Mouse (Mus musculus) lung, adult 10 weeks (tissue): ENCODE measurements around the gene Zfp983. TPM values are rescaled to one million over a fixed set of nuclear protein-coding genes. Genes with fewer than 3 reads are reported as not detected.

Source experiments
- polyA plus RNA-seq: library from polyadenylated mRNA; stranded (reverse); fragments of 350-450 nt; fragmentation: Illumina TruSeq; extraction: RNeasy Lipid Tissue Mini Kit (QIAGEN cat#74804); gene quantifications from one replicate; pipeline ENCODE4 v1.2.3, GENCODE M21; 2014; ENCODE audit warnings: low read depth, low replicate concordance; ENCODE audit not compliant: insufficient read depth

The Zfp983 gene
- 1.9 TPM for polyA plus RNA-seq

DNA sequence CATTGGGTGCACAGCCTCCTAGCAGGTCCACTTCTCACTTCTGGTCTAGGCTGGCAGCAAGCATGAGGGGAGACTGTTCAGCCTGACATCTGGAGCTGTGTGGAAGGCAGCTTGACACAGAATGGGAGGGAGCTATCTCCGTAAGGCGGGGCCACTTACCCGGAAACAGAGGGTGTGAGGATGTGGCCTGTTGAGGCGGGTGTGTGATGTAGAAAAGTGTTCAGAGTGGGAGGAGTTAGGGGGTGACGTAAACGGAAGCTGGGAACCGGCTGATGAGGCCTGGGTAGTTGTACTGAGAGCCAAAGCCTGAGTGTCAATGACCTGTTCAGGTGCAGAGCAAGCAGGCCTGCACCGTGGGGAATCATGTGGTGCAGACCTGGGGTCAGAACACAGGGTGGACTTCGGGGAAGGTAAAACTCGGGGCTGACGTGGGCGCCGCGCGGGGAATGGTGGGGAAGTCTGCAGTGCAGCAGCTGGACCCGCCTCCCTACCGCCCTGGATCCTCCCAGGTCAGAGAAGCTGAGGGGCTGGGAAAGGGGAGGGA is at the start of gene Zfp983:
Zfp983 (plus strand) TSS at position 261 of the 544 bp plus-strand sequence.

DNA sequence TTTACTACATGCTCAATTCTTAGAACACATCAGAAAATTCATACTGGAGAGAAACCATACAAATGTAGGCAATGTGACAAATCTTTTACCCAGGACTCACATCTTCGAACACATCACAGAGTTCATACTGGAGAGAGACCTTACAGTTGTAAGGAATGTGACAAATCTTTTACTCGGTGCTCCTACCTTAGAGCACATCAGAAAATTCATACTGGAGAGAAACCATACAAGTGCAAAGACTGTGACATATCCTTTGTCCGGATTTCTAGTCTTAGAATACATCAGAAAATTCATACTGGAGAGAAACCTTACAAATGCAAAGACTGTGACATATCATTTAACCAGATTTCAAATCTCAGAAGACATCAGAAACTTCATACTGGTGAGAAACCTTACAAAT is 41.1 kb downstream of the Zfp983 start, which contains the start of gene Gm10226:
Gm10226 (plus strand) TSS at position 301 of the 400 bp plus-strand sequence.

DNA sequence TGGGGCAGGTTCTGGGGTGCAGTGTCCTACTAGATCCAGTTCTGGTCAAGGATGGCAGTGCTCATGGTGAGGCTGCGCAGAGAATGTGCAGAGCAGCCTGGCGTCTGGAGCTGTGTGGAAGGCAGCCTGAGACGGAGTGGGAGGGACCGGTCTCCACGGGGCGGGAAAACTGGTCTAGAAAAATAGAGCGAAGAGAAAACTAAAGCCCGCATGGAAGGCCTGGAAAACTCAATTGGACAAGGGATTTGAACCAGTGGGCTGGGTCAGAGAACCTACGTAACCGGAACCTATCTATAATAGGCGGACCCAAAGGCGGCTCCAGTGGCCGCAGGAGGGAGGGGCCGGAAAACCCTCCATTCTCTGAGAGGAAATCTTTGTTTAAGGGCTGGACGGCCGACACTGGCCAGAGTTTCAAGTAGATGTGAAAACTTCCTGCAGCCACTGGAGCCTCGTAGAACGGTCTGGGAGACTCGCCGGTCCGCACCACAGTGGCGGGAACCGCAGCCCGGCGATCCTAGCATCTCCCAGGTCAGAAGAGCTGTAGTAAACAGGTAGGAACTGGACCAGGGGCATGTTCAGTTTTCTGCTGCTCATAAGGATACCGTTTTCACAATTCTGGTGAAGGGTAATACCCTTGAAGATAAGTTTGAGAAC is 57.0 kb downstream of the Zfp983 start, which contains the start of gene Zfp760:
Zfp760 (plus strand) TSS at position 399 of the 654 bp plus-strand sequence.

Other genes starting within 250 kb of the Zfp983 start
- 3.6 TPM for gene Zfp54, start 227.4 kb upstream of the Zfp983 start, polyA plus RNA-seq
- 5.5 TPM for gene Zfp51, start 200.2 kb upstream of the Zfp983 start, polyA plus RNA-seq
- 6.0 TPM for gene Zfp53, start 161.6 kb upstream of the Zfp983 start, polyA plus RNA-seq
- 3.4 TPM for gene Zfp52, start 115.1 kb upstream of the Zfp983 start, polyA plus RNA-seq
- gene Zfp948, start 83.6 kb upstream of the Zfp983 start, polyA plus RNA-seq: 5.3 TPM
- 5.8 TPM for gene Gm10226, start 41.2 kb downstream of the Zfp983 start, polyA plus RNA-seq
- gene Zfp760, start 57.1 kb downstream of the Zfp983 start, polyA plus RNA-seq: 4.2 TPM
- 2.6 TPM for gene Zfp229, start 80.2 kb downstream of the Zfp983 start, polyA plus RNA-seq
- gene Zfp820, start 195.1 kb downstream of the Zfp983 start, polyA plus RNA-seq: 1.7 TPM